Mouse (Mus musculus): ENCODE data around the gene Txndc15. TPM values are rescaled to one million over a fixed set of nuclear protein-coding genes. Genes with fewer than 3 reads are reported as not detected.
"Not testable (repeated sequence)": the region's sequence is repeated elsewhere in the genome, so short reads cannot be mapped to it uniquely, and the experiment has no call there.

The Txndc15 gene
- polyA plus RNA-seq, 1 experiment from 2014 or later, result 50.2 TPM

DNA sequence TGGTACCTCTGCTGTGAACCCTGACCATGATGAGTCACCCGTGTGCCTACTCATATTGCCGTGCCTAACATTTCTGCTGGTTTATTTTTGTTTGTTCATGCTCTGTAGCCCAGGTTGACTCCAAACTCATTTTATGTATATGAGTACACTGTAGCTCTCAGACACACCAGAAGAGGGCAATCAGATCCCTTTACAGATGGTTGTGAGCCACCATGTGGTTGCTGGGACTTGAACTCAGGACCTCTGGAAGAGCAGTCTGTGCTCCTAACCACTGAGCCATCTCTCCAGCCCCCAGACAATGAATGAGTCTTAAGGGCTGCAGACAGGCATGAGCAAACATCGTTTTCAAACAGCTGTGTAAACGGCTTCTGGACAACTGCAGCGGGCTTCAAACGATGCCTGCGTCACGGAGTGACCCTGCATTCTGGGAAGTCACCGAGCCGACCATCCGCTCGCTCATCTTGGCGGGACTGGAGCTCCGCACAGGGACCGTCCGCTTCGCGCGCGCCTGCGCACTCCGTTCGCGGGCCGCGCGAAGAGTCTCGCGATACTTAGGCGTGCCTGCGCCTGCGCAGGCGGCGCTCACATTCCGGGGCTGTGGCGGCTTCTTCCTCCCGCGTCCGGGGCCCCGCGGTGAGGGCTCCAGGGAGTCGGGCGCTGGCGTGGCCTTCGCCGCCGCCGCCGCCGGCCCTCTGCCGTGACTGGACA is 21.8 kb upstream of the Txndc15 start, which contains the start of gene B230219D22Rik:
Gene B230219D22Rik, plus strand, starts transcription at position 590 of the 708 bp plus-strand sequence.
- Histone ChIP-seq H3K27me3 (replicated peaks; ENCODE audit: control insufficient read depth, insufficient read depth, low read length) (no peaks in the 10 kb centered on the region), H3K9ac (ENCODE audit: low read depth, low read length) (peak within 1 kb of the TSS; percentile 100), H3K4me2 (peak within 1 kb of the TSS; percentile 78), H3K4me3 (ENCODE audit: low read depth, low read length) (peak within 1 kb of the TSS; percentile 98), H3K4me1 (replicated peaks; ENCODE audit: control insufficient read depth, insufficient read depth, low read length) (peaks cover 14% of the 10 kb centered on the region), H3K27ac (ENCODE audit: low read depth, low read length) (peak within 1 kb of the TSS; percentile 99), H3K36me3 (ENCODE audit: control insufficient read depth, insufficient read depth, low read length) (no peaks in the 10 kb centered on the region), H3K9me3 (ENCODE audit: control insufficient read depth, low read length) (no peaks in the 10 kb centered on the region)
- DNase-seq (ENCODE audit: low spot score), result peak; percentile 87
- WGBS, result 2% methylated on average over 51 of the region's 51 CpGs
- ATAC-seq (replicated peaks; ENCODE audit: low FRiP score), result peak; percentile 95

DNA sequence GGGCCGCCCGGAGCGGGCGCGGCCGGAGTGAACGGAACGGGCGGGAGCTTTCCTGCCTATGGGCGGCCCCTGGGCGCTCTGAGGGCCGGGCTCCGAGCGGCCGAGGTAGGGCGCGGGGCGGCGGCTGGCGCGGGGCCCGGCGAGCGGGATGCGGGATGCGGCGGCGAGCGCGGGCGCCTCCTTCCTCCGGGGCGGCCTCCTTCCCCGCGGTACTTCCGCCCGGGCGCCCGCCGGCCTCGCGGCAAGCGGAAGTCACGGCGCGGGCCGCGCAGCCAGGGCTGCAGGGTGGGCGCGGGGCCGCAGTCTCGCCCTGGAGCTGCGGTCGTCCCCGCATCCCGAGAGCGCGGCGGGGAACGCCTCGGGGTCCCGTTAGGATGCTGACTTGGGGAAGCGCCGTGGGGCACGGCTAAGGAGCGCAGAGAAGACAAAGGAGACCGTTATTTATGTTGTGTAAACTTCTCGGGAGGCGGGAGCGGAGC is 21.2 kb upstream of the Txndc15 start:
- ATAC-seq (replicated peaks; ENCODE audit: low FRiP score) (no peak; the same call in none of the 2 replicates), DNase-seq (ENCODE audit: low spot score) (peak; percentile 61)
- Histone ChIP-seq H3K4me3 (ENCODE audit: low read depth, low read length) (peak overlapping the region; percentile 98), H3K4me1 (replicated peaks; ENCODE audit: control insufficient read depth, insufficient read depth, low read length) (peaks cover 14% of the 10 kb centered on the region), H3K9ac (ENCODE audit: low read depth, low read length) (peak overlapping the region; percentile 100), H3K9me3 (ENCODE audit: control insufficient read depth, low read length) (no peaks in the 10 kb centered on the region), H3K27ac (ENCODE audit: low read depth, low read length) (peak overlapping the region; percentile 99), H3K27me3 (replicated peaks; ENCODE audit: control insufficient read depth, insufficient read depth, low read length) (no peaks in the 10 kb centered on the region), H3K36me3 (ENCODE audit: control insufficient read depth, insufficient read depth, low read length) (no peaks in the 10 kb centered on the region; the same call in 1 of the 2 replicates), H3K4me2 (peak overlapping the region; percentile 78)
- under 1% methylated on average over 59 of the region's 70 CpGs for WGBS

DNA sequence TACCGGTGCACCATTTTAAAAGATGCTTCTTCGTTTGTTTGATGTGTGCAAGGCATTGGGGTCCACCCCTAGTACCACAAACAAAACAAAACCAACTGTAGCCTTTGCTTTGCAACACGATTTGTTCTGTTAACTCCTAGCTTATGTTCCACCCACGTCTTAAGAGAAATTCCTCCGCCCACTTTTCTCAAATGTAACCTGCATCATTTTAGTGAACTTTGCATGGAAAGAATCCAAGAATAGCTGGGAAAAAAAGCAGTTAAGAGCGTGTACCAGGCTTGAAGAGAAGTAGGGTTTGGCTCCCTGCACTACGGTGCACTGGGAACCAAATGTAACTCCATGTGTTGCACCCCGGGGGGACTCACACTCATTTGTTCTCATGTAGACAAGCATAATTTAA is 20.3 kb upstream of the Txndc15 start:
- peak overlapping the region; percentile 100 for H3K9ac ChIP-seq (ENCODE audit: low read depth, low read length)
- 19% methylated on average over 8 of the region's 8 CpGs for WGBS
- H3K27ac ChIP-seq (ENCODE audit: low read depth, low read length), result 0 out of 2 replicates have a peak overlapping the region, but pooled peaks have one; percentile 10
- H3K4me2 ChIP-seq, result peak overlapping the region; percentile 78
- peaks cover 6% of the 10 kb centered on the region for H3K36me3 ChIP-seq (ENCODE audit: control insufficient read depth, insufficient read depth, low read length)
- no peaks in the 10 kb centered on the region for H3K27me3 ChIP-seq (replicated peaks; ENCODE audit: control insufficient read depth, insufficient read depth, low read length)
- H3K4me3 ChIP-seq (ENCODE audit: low read depth, low read length), result peak overlapping the region; percentile 98
- no peak for DNase-seq (ENCODE audit: low spot score)
- H3K4me1 ChIP-seq (replicated peaks; ENCODE audit: control insufficient read depth, insufficient read depth, low read length), result peaks cover 14% of the 10 kb centered on the region
- no peak for ATAC-seq (replicated peaks; ENCODE audit: low FRiP score)
- H3K9me3 ChIP-seq (ENCODE audit: control insufficient read depth, low read length), result no peaks in the 10 kb centered on the region

DNA sequence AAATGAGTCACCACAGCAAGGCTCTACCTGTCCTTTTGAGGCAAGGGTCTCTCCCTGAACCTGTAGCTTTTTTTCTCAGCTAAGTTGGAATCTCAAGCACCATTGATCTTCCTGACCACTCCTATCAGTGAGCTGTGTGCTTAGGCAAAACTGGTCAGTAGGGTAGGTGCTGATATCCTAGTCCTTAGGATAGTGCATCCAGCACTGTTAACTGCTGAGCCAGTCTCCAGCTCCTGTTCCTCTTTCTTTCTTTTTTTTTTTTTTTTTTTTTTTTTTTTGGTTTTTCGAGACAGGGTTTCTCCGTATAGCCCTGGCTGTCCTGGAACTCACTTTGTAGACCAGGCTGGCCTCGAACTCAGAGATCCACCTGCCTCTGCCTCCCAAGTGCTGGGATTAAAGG is 18.5 kb upstream of the Txndc15 start:
- WGBS, result 83% methylated on average over 1 of the region's 3 CpGs
- Histone ChIP-seq H3K4me1 (replicated peaks; ENCODE audit: control insufficient read depth, insufficient read depth, low read length) (peaks cover 14% of the 10 kb centered on the region), H3K4me2 (peak overlapping the region; percentile 19; the same call in 1 of the 2 replicates), H3K36me3 (ENCODE audit: control insufficient read depth, insufficient read depth, low read length) (peaks cover 22% of the 10 kb centered on the region)
- H3K27me3 ChIP-seq (replicated peaks; ENCODE audit: control insufficient read depth, insufficient read depth, low read length); H3K9me3 ChIP-seq (ENCODE audit: control insufficient read depth, low read length); DNase-seq (ENCODE audit: low spot score); H3K27ac ChIP-seq (ENCODE audit: low read depth, low read length); H3K9ac ChIP-seq (ENCODE audit: low read depth, low read length); H3K4me3 ChIP-seq (ENCODE audit: low read depth, low read length); ATAC-seq (replicated peaks; ENCODE audit: low FRiP score): not testable (repeated sequence)

DNA sequence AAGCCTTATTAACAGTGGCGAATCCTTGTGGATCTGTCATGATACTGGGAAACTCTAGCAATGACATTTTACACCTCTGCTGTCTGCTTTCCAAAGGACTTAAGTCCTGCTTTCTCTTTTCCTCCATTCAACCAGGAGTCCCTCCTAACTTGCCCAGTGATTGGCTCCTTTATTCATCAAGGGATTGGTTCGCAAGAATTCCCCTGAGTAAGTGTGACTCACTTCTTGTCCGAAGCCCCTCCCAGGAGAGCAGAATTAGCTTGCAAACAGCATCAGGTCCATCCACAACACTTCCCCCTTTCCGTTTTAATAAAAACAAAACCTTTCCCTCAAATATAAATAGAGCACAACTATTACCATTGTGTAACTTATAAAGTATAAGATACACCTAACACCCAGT is 10.1 kb upstream of the Txndc15 start:
- Histone ChIP-seq H3K4me3 (ENCODE audit: low read depth, low read length) (no peak overlapping the region), H3K27me3 (replicated peaks; ENCODE audit: control insufficient read depth, insufficient read depth, low read length) (no peaks in the 10 kb centered on the region), H3K9ac (ENCODE audit: low read depth, low read length) (no peak overlapping the region), H3K4me1 (replicated peaks; ENCODE audit: control insufficient read depth, insufficient read depth, low read length) (no peaks in the 10 kb centered on the region), H3K27ac (ENCODE audit: low read depth, low read length) (no peak overlapping the region), H3K4me2 (no peak overlapping the region), H3K36me3 (ENCODE audit: control insufficient read depth, insufficient read depth, low read length) (peaks cover 36% of the 10 kb centered on the region), H3K9me3 (ENCODE audit: control insufficient read depth, low read length) (no peaks in the 10 kb centered on the region)
- WGBS, result 87% methylated on average over 4 of the region's 4 CpGs
- no peak for DNase-seq (ENCODE audit: low spot score)
- no peak for ATAC-seq (replicated peaks; ENCODE audit: low FRiP score)

DNA sequence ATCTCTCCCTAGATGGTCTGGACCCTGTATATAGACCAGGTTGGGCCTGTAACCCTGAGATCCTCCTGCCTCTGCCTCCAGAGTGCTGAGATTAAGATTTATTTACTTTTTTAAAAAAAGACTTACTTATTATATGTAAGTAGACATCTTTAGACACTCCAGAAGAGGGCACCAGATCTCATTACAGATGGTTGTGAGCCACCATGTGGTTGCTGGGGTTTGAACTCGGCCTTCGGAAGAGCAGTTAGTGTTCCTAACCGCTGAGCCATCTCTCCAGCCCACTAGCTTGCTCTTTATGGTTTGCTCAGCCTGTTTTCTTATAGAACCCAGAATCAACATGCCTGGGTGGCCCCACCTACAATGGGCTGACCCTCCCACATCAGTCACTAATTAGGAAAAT is 1.6 kb upstream of the Txndc15 start:
- ATAC-seq (replicated peaks; ENCODE audit: low FRiP score) (no peak), DNase-seq (ENCODE audit: low spot score) (no peak)
- Histone ChIP-seq H3K36me3 (ENCODE audit: control insufficient read depth, insufficient read depth, low read length) (no peaks in the 10 kb centered on the region; the same call in 1 of the 2 replicates), H3K27ac (ENCODE audit: low read depth, low read length) (no peak overlapping the region), H3K4me1 (replicated peaks; ENCODE audit: control insufficient read depth, insufficient read depth, low read length) (no peaks in the 10 kb centered on the region), H3K9ac (ENCODE audit: low read depth, low read length) (no peak overlapping the region), H3K27me3 (replicated peaks; ENCODE audit: control insufficient read depth, insufficient read depth, low read length) (no peaks in the 10 kb centered on the region), H3K4me3 (ENCODE audit: low read depth, low read length) (no peak overlapping the region), H3K4me2 (no peak overlapping the region), H3K9me3 (ENCODE audit: control insufficient read depth, low read length) (no peaks in the 10 kb centered on the region)
- 82% methylated on average over 3 of the region's 3 CpGs for WGBS

DNA sequence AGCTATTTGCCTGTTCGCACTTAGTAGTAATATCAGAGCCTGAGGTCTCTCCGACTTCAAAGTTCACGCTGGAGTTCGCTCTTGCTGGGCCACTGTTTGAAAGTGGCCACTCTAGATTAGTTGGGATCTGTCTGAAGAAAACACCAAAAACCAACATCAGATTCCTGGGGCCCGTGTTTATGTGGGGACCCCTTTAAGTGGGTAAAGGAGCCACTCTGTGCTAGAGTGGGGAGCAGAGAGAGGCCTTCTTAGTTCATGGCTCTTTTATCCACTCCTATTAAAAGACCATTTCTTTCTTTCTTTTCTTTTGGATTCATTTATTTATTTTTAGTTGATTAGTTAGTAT is 690 bp downstream of the Txndc15 start:
- Histone ChIP-seq H3K4me3 (ENCODE audit: low read depth, low read length) (peak overlapping the region; percentile 85), H3K4me1 (replicated peaks; ENCODE audit: control insufficient read depth, insufficient read depth, low read length) (no peaks in the 10 kb centered on the region), H3K9me3 (ENCODE audit: control insufficient read depth, low read length) (no peaks in the 10 kb centered on the region), H3K4me2 (peak overlapping the region; percentile 78), H3K9ac (ENCODE audit: low read depth, low read length) (peak overlapping the region; percentile 92), H3K36me3 (ENCODE audit: control insufficient read depth, insufficient read depth, low read length) (peaks cover 11% of the 10 kb centered on the region; the same call in 1 of the 2 replicates), H3K27ac (ENCODE audit: low read depth, low read length) (peak overlapping the region; percentile 54; the same call in 1 of the 2 replicates), H3K27me3 (replicated peaks; ENCODE audit: control insufficient read depth, insufficient read depth, low read length) (no peaks in the 10 kb centered on the region)
- no peak for ATAC-seq (replicated peaks; ENCODE audit: low FRiP score)
- DNase-seq (ENCODE audit: low spot score), result no peak
- 14% methylated on average over 5 of the region's 5 CpGs for WGBS

DNA sequence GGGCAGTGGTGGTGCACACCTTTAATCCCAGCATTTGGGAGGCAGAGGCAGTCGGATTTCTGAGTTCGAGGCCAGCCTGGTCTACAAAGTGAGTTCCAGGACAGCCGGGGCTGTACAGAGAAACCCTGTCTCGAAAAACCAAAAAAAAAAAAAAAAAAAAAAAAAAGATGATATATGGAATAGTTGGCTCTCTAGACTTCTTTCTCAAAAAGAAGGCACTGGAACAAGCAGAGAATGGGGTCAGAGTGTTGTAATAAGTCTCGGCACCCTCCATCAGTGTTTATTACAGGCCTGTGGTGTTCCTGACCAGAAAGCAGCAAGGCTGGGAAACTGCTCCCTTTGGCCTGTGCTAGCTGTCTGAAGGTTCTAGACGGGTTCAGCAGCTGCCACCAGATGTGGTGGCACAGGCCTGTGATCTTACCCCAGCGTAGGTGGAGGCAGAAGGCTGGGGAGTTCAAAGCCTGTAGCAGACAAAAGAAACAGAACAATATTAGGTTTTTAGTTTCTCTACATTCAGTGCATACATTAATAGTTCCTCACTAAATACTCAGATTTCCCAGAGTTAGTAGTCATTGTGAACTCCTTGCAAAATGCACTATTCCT is 1.6 kb downstream of the Txndc15 start:
- Histone ChIP-seq H3K4me2 (no peak overlapping the region), H3K36me3 (ENCODE audit: control insufficient read depth, insufficient read depth, low read length) (peaks cover 12% of the 10 kb centered on the region; the same call in 1 of the 2 replicates), H3K4me1 (replicated peaks; ENCODE audit: control insufficient read depth, insufficient read depth, low read length) (no peaks in the 10 kb centered on the region), H3K27me3 (replicated peaks; ENCODE audit: control insufficient read depth, insufficient read depth, low read length) (no peaks in the 10 kb centered on the region), H3K27ac (ENCODE audit: low read depth, low read length) (no peak overlapping the region), H3K4me3 (ENCODE audit: low read depth, low read length) (no peak overlapping the region), H3K9me3 (ENCODE audit: control insufficient read depth, low read length) (no peaks in the 10 kb centered on the region), H3K9ac (ENCODE audit: low read depth, low read length) (no peak overlapping the region)
- WGBS, result 83% methylated on average over 7 of the region's 7 CpGs
- ATAC-seq (replicated peaks; ENCODE audit: low FRiP score) (no peak), DNase-seq (ENCODE audit: low spot score) (no peak)
